Mouse (Mus musculus): ENCODE data around the gene Acot1.
"Not testable (repeated sequence)": the region's sequence is repeated elsewhere in the genome, so short reads cannot be mapped to it uniquely, and the experiment has no call there.

Gene Acot1

GRCm38 (mm10) chr12:84022266-84022665 lies 13.0 kb downstream of the Acot1 start:
- not testable (repeated sequence) for DNase-seq

- no peak for DNase-seq
Observed at GRCm38 (mm10) chr12:84023052-84023745, 13.9 kb downstream of the Acot1 start.

GRCm38 (mm10) chr12:84025888-84026287 lies 16.6 kb downstream of the Acot1 start:
- no peak for DNase-seq

- DNase-seq: not testable (repeated sequence)
Observed at GRCm38 (mm10) chr12:84028328-84028727, 19.0 kb downstream of the Acot1 start.

GRCm38 (mm10) chr12:84029043-84029442 lies 19.8 kb downstream of the Acot1 start:
- not testable (repeated sequence) for DNase-seq

- peak; percentile 73 to 83 for DNase-seq
Observed at GRCm38 (mm10) chr12:84030659-84031332, 21.5 kb downstream of the Acot1 start.

- no peak for DNase-seq
Observed at GRCm38 (mm10) chr12:84032854-84033253, 23.6 kb downstream of the Acot1 start.

- not testable (repeated sequence) for DNase-seq
Observed at GRCm38 (mm10) chr12:84033302-84033701, 24.0 kb downstream of the Acot1 start.

GRCm38 (mm10) chr12:84034108-84034507 lies 24.8 kb downstream of the Acot1 start:
- no peak for DNase-seq

- peak; percentile 37 to 42 for DNase-seq
Observed at GRCm38 (mm10) chr12:84038241-84038640, 29.0 kb downstream of the Acot1 start, which contains the start of gene Acot4. TSS of gene Acot4 (plus strand) at chr12:84038379.

- peak; percentile 30 to 45 for DNase-seq
Observed at GRCm38 (mm10) chr12:84038691-84039111, 29.4 kb downstream of the Acot1 start, which contains the start of gene Gm49366. TSS of gene Gm49366 (plus strand) at chr12:84038935.

GRCm38 (mm10) chr12:84042248-84042647 lies 33.0 kb downstream of the Acot1 start:
- DNase-seq: no peak

GRCm38 (mm10) chr12:84044045-84044444 lies 34.8 kb downstream of the Acot1 start:
- DNase-seq: no peak

- no peak for DNase-seq
Observed at GRCm38 (mm10) chr12:84046906-84047305, 37.6 kb downstream of the Acot1 start.

- not testable (repeated sequence) for DNase-seq
Observed at GRCm38 (mm10) chr12:84050744-84051143, 41.5 kb downstream of the Acot1 start.

GRCm38 (mm10) chr12:84051937-84052474 lies 42.7 kb downstream of the Acot1 start, which contains the start of gene Acot3:
TSS of gene Acot3 (plus strand) at chr12:84052144.
- no peak for DNase-seq

GRCm38 (mm10) chr12:84052609-84053008 lies 43.3 kb downstream of the Acot1 start:
- DNase-seq: no peak

GRCm38 (mm10) chr12:84053173-84053572 lies 43.9 kb downstream of the Acot1 start:
- DNase-seq: no peak

- no peak for DNase-seq
Observed at GRCm38 (mm10) chr12:84053679-84054391, 44.5 kb downstream of the Acot1 start.

GRCm38 (mm10) chr12:84060946-84061345 lies 51.7 kb downstream of the Acot1 start:
- peak in 1 of 2 experiments; percentile 4 for DNase-seq

- no peak for DNase-seq
Observed at GRCm38 (mm10) chr12:84062336-84062735, 53.0 kb downstream of the Acot1 start.

GRCm38 (mm10) chr12:84063228-84063627 lies 53.9 kb downstream of the Acot1 start:
- peak in 1 of 2 experiments; percentile 9 for DNase-seq

GRCm38 (mm10) chr12:84063833-84064232 lies 54.5 kb downstream of the Acot1 start:
- no peak for DNase-seq

All from lung, adult 18-20 months (tissue).